Mouse (Mus musculus) heart, embryonic 11.5 days (tissue): ENCODE results near the gene Zfp672. TPM values are rescaled to one million over a fixed set of nuclear protein-coding genes. Genes with fewer than 3 reads are reported as not detected.
"Not testable (repeated sequence)": the region's sequence is repeated elsewhere in the genome, so short reads cannot be mapped to it uniquely, and the experiment has no call there.

Source experiments
- ATAC-seq: fragments of 200-750 bp; cut with Nextera tagmentation; replicated peaks from 2 replicates; pipeline ENCODE4 v1.8.0; 2017; ENCODE audit warnings: moderate library complexity; ENCODE audit not compliant: insufficient number of reproducible peaks, low FRiP score, low TSS enrichment
- H3K27ac ChIP-seq: fragments of 300-500 bp; sonication (generic); 2 replicates; pipeline ENCODE4 v1.5.1; 2014; ENCODE audit warnings: mild to moderate bottlenecking, low read depth, low read length
- H3K27me3 ChIP-seq: fragments of 300-500 bp; sonication (generic); 2 replicates; pipeline ENCODE4 v1.6.1; 2014; ENCODE audit warnings: mild to moderate bottlenecking, low read length, mixed read lengths; ENCODE audit not compliant: control insufficient read depth, insufficient read depth
- H3K36me3 ChIP-seq: fragments of 300-500 bp; sonication (generic); 2 replicates; pipeline ENCODE4 v1.6.1; 2014; ENCODE audit warnings: mild to moderate bottlenecking, low read length, moderate library complexity, mixed read lengths; ENCODE audit not compliant: control insufficient read depth, insufficient read depth
- H3K4me1 ChIP-seq: fragments of 300-500 bp; sonication (generic); 2 replicates; pipeline ENCODE4 v1.6.1; 2014; ENCODE audit warnings: low read length; ENCODE audit not compliant: control insufficient read depth, insufficient read depth
- H3K4me2 ChIP-seq: fragments of 300-500 bp; sonication (generic); 2 replicates; pipeline ENCODE4 v1.6.1; 2014; ENCODE audit warnings: mild to moderate bottlenecking, moderate library complexity
- H3K4me3 ChIP-seq: fragments of 300-500 bp; sonication (generic); 2 replicates; pipeline ENCODE4 v1.5.1; 2014; ENCODE audit warnings: low read depth, low read length
- H3K9ac ChIP-seq: fragments of 300-500 bp; sonication (generic); 2 replicates; pipeline ENCODE4 v1.6.1; 2014; ENCODE audit warnings: mild to moderate bottlenecking, low read depth, low read length, moderate library complexity
- H3K9me3 ChIP-seq: fragments of 300-500 bp; sonication (generic); replicated peaks from 2 replicates; pipeline ENCODE4 v1.6.1; 2016; ENCODE audit warnings: low read length; ENCODE audit not compliant: control insufficient read depth
- WGBS: fragments of 180-500 bp; shearing (Covaris S2); extraction: QIAGEN DNeasy Blood & Tissue Kit; methylation state at CpG from one replicate; pipeline ENCODE4 v1.1.7; 2014; ENCODE audit not compliant: insufficient replicate concordance; 5-methylcytosine and 5-hydroxymethylcytosine counted together
- polyA plus RNA-seq: library from polyadenylated mRNA; unstranded; fragments of >200 nt; fragmentation: Nextera tagmentation; extraction: Ambion mirVana; gene quantifications from 2 replicates; pipeline ENCODE4 v1.2.1, GENCODE M21; 2014

Gene Zfp672
- polyA plus RNA-seq, 1 experiment from 2014 or later: 31.2 TPM

- H3K36me3 ChIP-seq, H3K27ac ChIP-seq, H3K4me2 ChIP-seq, H3K9ac ChIP-seq, ATAC-seq, H3K4me3 ChIP-seq, H3K4me1 ChIP-seq, H3K9me3 ChIP-seq, H3K27me3 ChIP-seq: not testable (repeated sequence)
- WGBS: 87% methylated on average over 8 of the region's 8 CpGs
Measured at GRCm38 (mm10) chr11:58305299-58305698, 24.8 kb downstream of the Zfp672 start.

DNA sequence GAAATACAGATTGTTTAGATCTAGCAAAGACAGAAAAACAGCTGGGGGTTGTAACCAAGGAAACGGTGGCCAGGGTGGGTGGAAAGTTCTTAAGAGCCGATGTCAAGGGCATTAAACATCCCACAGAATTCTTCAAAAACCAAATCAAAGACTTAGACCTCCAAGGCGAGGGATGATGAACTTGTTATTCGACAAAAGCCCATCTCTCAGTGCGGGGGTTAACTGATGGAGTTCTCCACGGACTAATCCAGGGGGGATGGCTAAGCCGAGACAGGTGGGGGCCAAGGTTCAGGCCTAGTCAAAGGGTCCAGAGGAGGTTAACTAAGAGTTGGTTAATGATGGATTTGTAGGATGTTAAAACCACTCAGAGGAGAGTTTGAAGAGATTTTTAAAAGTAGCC, 26.5 kb downstream of the Zfp672 start:
- Histone ChIP-seq H3K36me3 (no peaks in the 10 kb centered on the region), H3K27me3 (no peaks in the 10 kb centered on the region), H3K4me1 (peaks cover 6% of the 10 kb centered on the region; the same call in 1 of the 2 replicates), H3K9me3 (no peaks in the 10 kb centered on the region), H3K27ac (no peak overlapping the region), H3K4me2 (peak overlapping the region; percentile 45), H3K4me3 (no peak overlapping the region), H3K9ac (no peak overlapping the region)
- WGBS: 37% methylated on average over 7 of the region's 7 CpGs
- ATAC-seq: no peak

- Histone ChIP-seq H3K9ac (peak overlapping the region; percentile 78), H3K27me3 (no peaks in the 10 kb centered on the region), H3K4me1 (peaks cover 3% of the 10 kb centered on the region; the same call in 1 of the 2 replicates), H3K36me3 (no peaks in the 10 kb centered on the region), H3K9me3 (no peaks in the 10 kb centered on the region), H3K4me2 (peak overlapping the region; percentile 63), H3K27ac (peak overlapping the region; percentile 89), H3K4me3 (peak overlapping the region; percentile 68)
- peak; percentile 69 for ATAC-seq
- under 1% methylated on average over 26 of the region's 26 CpGs for WGBS
Measured at GRCm38 (mm10) chr11:58302774-58303445, 27.2 kb downstream of the Zfp672 start.

DNA sequence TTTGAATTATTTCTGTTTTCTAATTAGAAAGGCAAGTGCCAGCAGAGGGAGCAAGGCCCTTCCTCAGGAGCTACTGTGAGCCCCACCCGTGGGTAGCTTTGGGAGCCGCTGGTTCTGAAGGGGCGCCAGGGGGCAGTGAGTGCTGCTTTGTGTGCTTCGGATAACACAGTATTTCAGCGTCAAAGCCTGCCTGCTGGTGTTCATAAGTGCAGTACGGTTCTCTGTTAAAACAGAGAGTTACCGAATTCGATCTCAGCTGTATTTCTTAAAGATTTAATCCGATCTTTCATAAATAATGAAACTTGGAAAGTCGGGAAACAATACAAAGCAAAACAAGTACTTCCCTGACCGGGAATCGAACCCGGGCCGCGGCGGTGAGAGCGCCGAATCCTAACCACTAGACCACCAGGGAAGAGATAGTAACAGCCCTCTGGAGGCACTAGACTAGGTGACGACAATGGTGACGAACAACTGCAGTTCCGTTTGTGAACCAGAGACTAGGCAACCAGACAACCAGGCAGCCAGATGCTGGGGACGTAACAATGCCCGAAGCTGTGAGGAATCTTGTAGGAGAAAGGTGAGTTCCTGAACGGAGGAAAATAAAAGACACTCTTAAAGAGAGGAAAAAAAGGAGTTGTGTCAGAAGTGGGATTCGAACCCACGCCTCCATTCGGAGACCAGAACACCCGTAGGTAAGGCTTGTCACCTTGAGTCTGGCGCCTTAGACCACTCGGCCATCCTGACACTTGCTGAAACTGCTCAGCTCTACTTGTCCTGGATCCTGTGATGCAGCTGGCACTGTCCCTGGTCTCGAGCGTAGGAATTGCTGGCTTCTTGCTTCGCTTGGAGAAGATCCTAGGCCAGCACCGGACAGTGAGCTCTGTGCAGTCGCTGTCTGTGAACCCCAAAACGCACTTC, 28.0 kb downstream of the Zfp672 start:
- peak overlapping the region; percentile 78 for H3K9ac ChIP-seq
- peak; percentile 92 for ATAC-seq

DNA sequence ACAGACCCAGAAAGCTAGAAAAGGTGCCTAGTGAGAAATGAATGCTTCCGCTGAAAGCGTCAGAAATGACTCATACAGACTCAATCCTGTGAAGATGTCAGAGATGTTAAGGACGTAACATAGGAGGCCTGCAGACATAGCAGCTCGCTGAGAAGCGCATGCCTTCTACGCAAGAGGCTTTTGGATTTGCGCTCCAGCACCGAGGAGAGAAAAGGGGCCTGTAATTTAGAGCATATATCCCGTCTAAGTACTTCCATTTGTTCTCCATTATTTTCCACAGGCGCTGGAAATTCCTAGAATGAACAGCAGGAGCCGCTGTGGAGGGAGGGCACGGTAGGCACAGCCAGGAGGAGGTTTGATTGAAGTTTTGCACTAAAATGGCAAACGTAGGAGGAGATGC, 29.1 kb downstream of the Zfp672 start:
- Histone ChIP-seq H3K36me3 (no peaks in the 10 kb centered on the region), H3K9me3 (no peaks in the 10 kb centered on the region), H3K9ac (no peak overlapping the region), H3K4me1 (no peaks in the 10 kb centered on the region), H3K4me2 (peak overlapping the region; percentile 60), H3K27ac (no peak overlapping the region), H3K27me3 (no peaks in the 10 kb centered on the region), H3K4me3 (peak overlapping the region; percentile 68)
- ATAC-seq: no peak
- 18% methylated on average over 13 of the region's 13 CpGs for WGBS

More for the DNA sequence above, 28.0 kb downstream of the Zfp672 start:
- Histone ChIP-seq H3K27me3 (no peaks in the 10 kb centered on the region), H3K4me3 (peak overlapping the region; percentile 68), H3K9me3 (no peaks in the 10 kb centered on the region), H3K4me2 (peak overlapping the region; percentile 63), H3K27ac (peak overlapping the region; percentile 89), H3K36me3 (no peaks in the 10 kb centered on the region), H3K4me1 (no peaks in the 10 kb centered on the region)
- WGBS: under 1% methylated on average over 36 of the region's 36 CpGs

GRCm38 (mm10) chr11:58297396-58297795, 32.7 kb downstream of the Zfp672 start:
- Histone ChIP-seq H3K9me3 (no peaks in the 10 kb centered on the region), H3K27me3 (no peaks in the 10 kb centered on the region), H3K4me3 (no peak overlapping the region), H3K9ac (no peak overlapping the region), H3K4me1 (no peaks in the 10 kb centered on the region), H3K4me2 (no peak overlapping the region), H3K27ac (no peak overlapping the region), H3K36me3 (no peaks in the 10 kb centered on the region)
- 80% methylated on average over 6 of the region's 6 CpGs for WGBS
- ATAC-seq: no peak

DNA sequence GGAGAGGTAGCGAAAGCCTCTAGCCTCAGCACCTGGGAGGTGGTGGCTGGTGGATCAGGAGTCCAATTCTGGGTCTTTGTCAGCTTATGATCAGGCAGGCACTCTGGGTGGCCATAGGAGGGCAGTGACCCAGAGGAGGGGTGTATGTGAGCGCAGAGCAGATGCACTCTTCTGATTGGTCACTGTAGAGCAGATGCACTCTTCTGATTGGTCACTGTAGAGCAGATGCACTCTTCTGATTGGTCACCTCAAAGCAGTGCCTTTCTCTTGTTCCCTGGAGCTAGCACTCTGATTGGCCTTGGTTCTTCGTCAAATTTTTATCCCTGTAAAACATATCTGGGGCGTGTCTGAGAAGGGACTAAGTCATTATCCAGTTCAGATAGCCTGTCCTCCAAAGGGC, 37.3 kb downstream of the Zfp672 start:
- Histone ChIP-seq H3K4me3 (no peak overlapping the region), H3K27ac (no peak overlapping the region), H3K27me3 (no peaks in the 10 kb centered on the region), H3K4me2 (no peak overlapping the region), H3K9ac (no peak overlapping the region), H3K9me3 (no peaks in the 10 kb centered on the region), H3K4me1 (no peaks in the 10 kb centered on the region), H3K36me3 (no peaks in the 10 kb centered on the region)
- 44% methylated on average over 4 of the region's 4 CpGs for WGBS
- ATAC-seq: no peak

- no peak overlapping the region for H3K27ac ChIP-seq
- no peak for ATAC-seq
- 78% methylated on average over 4 of the region's 4 CpGs for WGBS
Measured at GRCm38 (mm10) chr11:58290812-58291211, 39.3 kb downstream of the Zfp672 start.

More at GRCm38 (mm10) chr11:58290812-58291211, 39.3 kb downstream of the Zfp672 start:
- H3K4me2 ChIP-seq: no peak overlapping the region
- H3K4me1 ChIP-seq: no peaks in the 10 kb centered on the region
- H3K27me3 ChIP-seq: no peaks in the 10 kb centered on the region
- no peak overlapping the region for H3K4me3 ChIP-seq
- H3K36me3 ChIP-seq: no peaks in the 10 kb centered on the region
- H3K9ac ChIP-seq: no peak overlapping the region
- H3K9me3 ChIP-seq: no peaks in the 10 kb centered on the region
